Mouse (Mus musculus) hindbrain, embryonic 13.5 days (tissue): ENCODE measurements around the gene Gnai2. TPM values are rescaled to one million over a fixed set of nuclear protein-coding genes. Genes with fewer than 3 reads are reported as not detected.
"Not testable (repeated sequence)": the region's sequence is repeated elsewhere in the genome, so short reads cannot be mapped to it uniquely, and the experiment has no call there.

Experiments used
- ATAC-seq: fragments of 200-750 bp; cut with Nextera tagmentation; 2 replicates; pipeline ENCODE4 v1.8.0; 2017; ENCODE audit warnings: moderate TSS enrichment; ENCODE audit not compliant: low FRiP score
- H3K27ac ChIP-seq: fragments of 300-500 bp; sonication (generic); 2 replicates; pipeline ENCODE4 v1.5.1; 2015; ENCODE audit warnings: inconsistent platforms, mild to moderate bottlenecking, moderate library complexity
- H3K27me3 ChIP-seq: fragments of 300-500 bp; sonication (generic); 2 replicates; pipeline ENCODE4 v1.6.1; 2015; ENCODE audit warnings: mild to moderate bottlenecking, inconsistent platforms
- H3K36me3 ChIP-seq: fragments of 300-500 bp; sonication (generic); 2 replicates; pipeline ENCODE4 v1.6.1; 2015; ENCODE audit warnings: mild to moderate bottlenecking, inconsistent platforms
- H3K4me1 ChIP-seq: fragments of 300-500 bp; sonication (generic); replicated peaks from 2 replicates; pipeline ENCODE4 v1.6.1; 2015; ENCODE audit warnings: inconsistent platforms
- H3K4me2 ChIP-seq: fragments of 300-500 bp; sonication (generic); 2 replicates; pipeline ENCODE4 v1.6.1; 2015; ENCODE audit warnings: inconsistent platforms, mild to moderate bottlenecking, moderate library complexity
- H3K4me3 ChIP-seq: fragments of 300-500 bp; sonication (generic); 2 replicates; pipeline ENCODE4 v1.5.1; 2015; ENCODE audit warnings: mild to moderate bottlenecking, inconsistent platforms
- H3K9ac ChIP-seq: fragments of 300-500 bp; sonication (generic); 2 replicates; pipeline ENCODE4 v1.6.1; 2015; ENCODE audit warnings: mild to moderate bottlenecking, inconsistent platforms
- H3K9me3 ChIP-seq: fragments of 300-500 bp; sonication (generic); 2 replicates; pipeline ENCODE4 v1.6.1; 2016; ENCODE audit warnings: inconsistent platforms
- WGBS: fragments of 180-500 bp; shearing (Covaris S2); methylation state at CpG from one replicate; pipeline ENCODE4 v1.1.7; 2015; 5-methylcytosine and 5-hydroxymethylcytosine counted together
- polyA plus RNA-seq: library from polyadenylated mRNA; unstranded; fragments of >200 nt; fragmentation: Nextera tagmentation; extraction: Ambion mirVana; gene quantifications from 2 replicates; pipeline ENCODE4 v1.2.1, GENCODE M21; 2015

The Gnai2 gene
- polyA plus RNA-seq = 335 and 338 TPM in 2 replicates

DNA sequence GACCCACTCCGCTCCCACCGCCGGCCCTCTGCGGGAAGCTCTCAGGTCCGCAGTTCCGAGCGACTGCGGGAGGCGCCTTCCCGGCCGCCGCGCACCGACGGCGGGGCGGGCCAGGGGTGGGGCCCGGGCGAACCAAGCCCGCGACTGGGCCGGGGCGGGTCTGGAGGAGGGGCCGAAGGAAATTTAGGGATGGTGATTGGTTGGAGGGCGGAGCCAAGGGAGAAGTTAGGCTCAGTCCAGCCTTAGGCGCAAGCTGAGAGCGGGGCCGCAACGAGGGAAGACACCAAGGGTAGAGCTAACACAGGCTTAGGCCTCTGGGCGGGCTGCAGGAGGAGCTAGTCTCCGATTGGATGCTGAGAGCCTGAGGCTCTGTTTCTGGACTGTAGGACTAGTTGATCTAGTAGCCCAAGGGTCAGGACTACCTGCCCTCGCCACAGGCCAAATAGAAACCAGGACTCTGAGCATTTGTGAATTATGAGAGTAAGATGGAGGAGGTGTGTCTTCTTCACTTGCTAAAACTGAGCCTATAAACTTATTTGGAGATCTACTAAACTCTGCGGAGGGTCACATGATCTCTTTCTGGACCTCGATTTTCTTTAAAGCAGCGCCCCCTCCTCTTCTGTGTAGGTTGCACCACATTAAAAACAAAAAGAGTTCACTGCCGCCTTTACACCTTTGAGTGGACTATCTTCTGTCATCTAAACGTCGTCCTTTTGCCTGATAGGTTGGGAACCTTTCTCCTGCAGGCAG lies at the start of gene Gnai2:
Gene Gnai2, minus strand, starts transcription at position 89 of the 750 bp plus-strand sequence.
- Histone ChIP-seq H3K9me3 (no peaks in the 10 kb centered on the region), H3K27me3 (no peaks in the 10 kb centered on the region), H3K4me2 (peak within 1 kb of the TSS; percentile 95), H3K27ac (peak within 1 kb of the TSS; percentile 97), H3K4me1 (peaks cover 71% of the 10 kb centered on the region), H3K9ac (peak within 1 kb of the TSS; percentile 94), H3K36me3 (no peaks in the 10 kb centered on the region), H3K4me3 (peak within 1 kb of the TSS; percentile 84)
- 1% methylated on average over 38 of the region's 38 CpGs for WGBS
- ATAC-seq = peak; percentile 90

DNA sequence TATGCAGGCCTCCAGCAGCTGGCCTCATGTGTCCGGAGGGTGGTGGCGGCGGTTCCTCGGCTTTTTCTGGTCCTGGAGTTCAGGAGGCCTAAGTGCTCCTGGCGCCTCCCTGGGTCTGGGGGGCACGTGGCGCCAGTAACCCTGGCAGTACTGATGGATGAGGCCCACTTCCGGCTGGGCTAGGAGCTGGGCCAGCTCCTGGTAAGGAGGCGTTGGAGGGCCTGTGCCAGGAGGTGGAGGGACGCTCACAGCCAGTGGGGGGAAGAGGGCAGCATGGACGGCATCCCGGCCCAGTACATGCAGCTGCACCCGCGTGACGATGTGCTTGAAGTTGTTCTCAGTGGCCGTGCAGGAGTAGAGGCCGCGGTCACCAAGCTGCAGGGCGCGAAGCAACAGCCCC lies 47.2 kb upstream of the Gnai2 start:
- H3K4me1 ChIP-seq = 0 out of 2 replicates have a peak, but pooled peaks cover 3% of the 10 kb centered on the region
- peaks cover 17% of the 10 kb centered on the region for H3K27me3 ChIP-seq
- H3K4me3 ChIP-seq = no peak overlapping the region
- H3K4me2 ChIP-seq = no peak overlapping the region
- peaks cover 52% of the 10 kb centered on the region for H3K36me3 ChIP-seq
- ATAC-seq = no peak
- H3K27ac ChIP-seq = no peak overlapping the region
- H3K9me3 ChIP-seq = no peaks in the 10 kb centered on the region
- no peak overlapping the region for H3K9ac ChIP-seq
- WGBS = 85% methylated on average over 20 of the region's 20 CpGs

DNA sequence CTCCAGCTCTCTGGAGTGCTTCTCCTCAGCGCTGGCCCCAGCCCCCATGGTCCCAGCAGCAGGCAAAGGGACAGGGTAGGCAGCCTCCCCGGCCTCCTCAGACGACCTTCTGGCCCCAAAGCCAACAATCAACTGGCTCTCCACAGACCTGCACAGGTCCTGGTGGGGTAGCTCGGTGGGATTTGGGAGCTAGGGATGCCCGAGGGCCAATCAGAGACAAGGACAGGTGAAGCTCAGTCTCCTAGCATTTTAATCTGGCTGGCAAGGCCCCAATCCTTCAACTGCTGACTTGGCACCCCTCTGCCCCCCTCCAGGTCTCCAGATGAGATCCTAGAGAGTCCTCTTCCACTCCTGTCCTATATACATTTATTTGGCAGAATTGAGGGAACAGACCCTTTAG lies 44.3 kb upstream of the Gnai2 start, which contains the start of gene Gnat1:
Gene Gnat1, minus strand, starts transcription at position 212 of the 400 bp plus-strand sequence.
- no peaks in the 10 kb centered on the region for H3K9me3 ChIP-seq
- no peak within 1 kb of the TSS for H3K27ac ChIP-seq
- no peak for ATAC-seq
- H3K36me3 ChIP-seq = peaks cover 28% of the 10 kb centered on the region
- no peak within 1 kb of the TSS for H3K4me2 ChIP-seq
- H3K4me1 ChIP-seq = peaks cover 18% of the 10 kb centered on the region
- WGBS = 38% methylated on average over 5 of the region's 5 CpGs
- H3K27me3 ChIP-seq = peaks cover 41% of the 10 kb centered on the region
- no peak within 1 kb of the TSS for H3K4me3 ChIP-seq
- peak within 1 kb of the TSS; percentile 49 for H3K9ac ChIP-seq

DNA sequence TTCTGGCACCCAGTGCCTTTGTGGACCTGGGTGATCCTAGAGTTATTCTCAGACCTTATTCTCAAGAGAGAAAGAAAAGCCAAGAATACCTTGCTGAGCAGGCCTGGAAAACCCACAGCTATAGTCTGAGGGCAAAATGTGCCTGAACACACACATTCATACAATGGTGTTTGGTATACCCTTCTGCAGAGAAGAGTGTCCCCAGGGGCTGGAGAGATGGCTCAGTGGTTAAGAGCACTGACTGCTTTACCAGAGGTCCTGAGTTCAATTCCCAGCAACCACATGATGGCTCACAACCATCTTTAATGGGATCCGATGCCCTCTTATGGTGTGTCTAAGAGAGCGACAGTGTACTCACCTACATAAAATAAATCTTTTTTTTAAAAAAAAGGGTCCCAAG lies 43.7 kb upstream of the Gnai2 start:
- Histone ChIP-seq H3K4me3 (no peak overlapping the region), H3K27me3 (peaks cover 44% of the 10 kb centered on the region), H3K9me3 (no peaks in the 10 kb centered on the region), H3K9ac (no peak overlapping the region), H3K4me2 (no peak overlapping the region), H3K27ac (no peak overlapping the region), H3K4me1 (peaks cover 18% of the 10 kb centered on the region), H3K36me3 (peaks cover 22% of the 10 kb centered on the region)
- ATAC-seq = no peak
- 96% methylated on average over 2 of the region's 2 CpGs for WGBS

DNA sequence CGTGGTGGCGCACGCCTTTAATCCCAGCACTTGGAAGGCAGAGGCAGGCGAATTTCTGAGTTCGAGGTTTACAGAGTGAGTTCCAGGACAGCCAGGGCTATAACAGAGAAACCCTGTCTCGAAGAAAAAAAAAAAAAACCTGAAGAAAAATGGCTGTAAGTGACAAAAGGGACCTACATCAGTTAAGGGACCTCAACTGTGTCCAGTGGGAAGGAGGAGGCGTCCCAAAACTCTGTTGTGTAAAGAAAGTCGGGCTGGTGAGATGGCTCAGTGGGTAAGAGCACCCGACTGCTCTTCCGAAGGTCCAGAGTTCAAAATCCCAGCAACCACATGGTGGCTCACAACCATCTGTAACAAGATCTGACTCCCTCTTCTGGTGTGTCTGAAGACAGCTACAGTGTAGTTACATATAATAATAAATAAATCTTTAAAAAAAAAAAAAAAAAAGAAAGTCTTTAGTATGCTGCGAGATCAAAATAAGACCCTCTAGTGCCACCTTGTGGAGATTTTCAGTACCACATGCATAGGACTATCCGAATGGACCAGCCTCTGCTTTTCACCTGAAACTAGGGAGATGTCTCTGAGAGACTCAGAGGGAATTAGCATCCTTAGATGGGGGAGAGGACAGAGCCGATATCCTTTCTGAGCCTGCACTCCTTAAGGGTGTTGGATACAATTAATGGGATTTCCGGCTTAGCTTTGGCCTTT lies 42.8 kb upstream of the Gnai2 start:
- H3K9me3 ChIP-seq, H3K4me3 ChIP-seq, H3K9ac ChIP-seq, H3K27ac ChIP-seq, ATAC-seq, H3K4me2 ChIP-seq: not testable (repeated sequence)
- 43% methylated on average over 14 of the region's 14 CpGs for WGBS
- peaks cover 45% of the 10 kb centered on the region for H3K27me3 ChIP-seq
- H3K4me1 ChIP-seq = peaks cover 18% of the 10 kb centered on the region
- peaks cover 13% of the 10 kb centered on the region for H3K36me3 ChIP-seq

DNA sequence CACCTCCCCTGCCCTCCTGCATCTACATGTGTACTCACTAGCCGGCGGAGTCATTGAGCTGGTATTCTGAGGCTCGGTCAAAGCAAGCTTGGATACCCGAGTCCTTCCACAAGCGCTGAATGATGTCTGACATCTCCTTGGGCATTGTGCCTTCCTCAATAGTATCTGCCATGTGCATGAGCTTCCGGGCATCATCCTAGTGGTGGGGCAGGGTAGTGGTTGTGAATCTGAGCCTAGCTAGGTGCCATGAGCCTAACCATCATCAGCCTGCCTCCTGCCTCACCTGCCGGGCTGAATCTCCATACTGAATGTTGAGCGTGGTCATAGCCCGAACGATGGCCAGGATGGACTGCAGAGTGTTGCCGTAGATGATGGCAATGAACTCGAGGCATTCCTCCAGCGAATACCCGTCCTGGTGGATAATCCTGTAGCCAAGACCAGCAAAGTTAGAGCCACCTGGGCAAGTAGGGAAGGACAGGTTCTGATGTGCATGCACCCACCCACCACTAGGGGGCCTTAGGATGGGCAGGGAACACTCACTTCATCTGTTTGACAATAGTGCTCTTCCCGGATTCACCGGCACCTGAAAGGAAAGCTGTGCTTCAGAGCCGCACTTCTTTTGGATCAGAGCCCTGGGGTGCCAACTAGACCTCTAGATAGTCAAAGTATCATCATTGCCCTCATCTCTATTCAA lies 42.1 kb upstream of the Gnai2 start:
- H3K4me2 ChIP-seq = peak overlapping the region; percentile 64; the same call in 1 of the 2 replicates
- ATAC-seq = no peak
- no peaks in the 10 kb centered on the region for H3K9me3 ChIP-seq
- peaks cover 18% of the 10 kb centered on the region for H3K4me1 ChIP-seq
- WGBS = 21% methylated on average over 17 of the region's 17 CpGs
- no peak overlapping the region for H3K27ac ChIP-seq
- H3K4me3 ChIP-seq = peak overlapping the region; percentile 38; the same call in 1 of the 2 replicates
- H3K27me3 ChIP-seq = peaks cover 45% of the 10 kb centered on the region
- no peak overlapping the region for H3K9ac ChIP-seq
- H3K36me3 ChIP-seq = peaks cover 6% of the 10 kb centered on the region

DNA sequence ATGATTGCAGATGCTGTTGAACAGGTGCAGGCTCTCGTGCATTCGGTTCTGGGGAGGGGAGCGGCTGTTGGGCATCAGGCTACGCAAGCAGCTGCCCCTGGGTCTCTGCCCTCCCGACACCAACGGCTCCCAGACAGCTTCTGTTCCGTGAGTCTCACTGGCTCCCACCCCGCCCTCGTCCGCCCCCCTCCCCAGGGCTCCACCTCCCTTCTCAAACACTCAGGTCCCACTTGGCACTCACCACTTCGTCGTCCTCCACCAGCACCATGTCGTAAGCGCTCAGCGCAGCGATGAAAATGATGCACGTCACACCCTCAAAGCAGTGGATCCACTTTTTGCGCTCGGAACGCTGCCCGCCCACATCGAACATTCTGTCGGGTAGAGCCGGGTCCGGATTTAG lies 41.1 kb upstream of the Gnai2 start:
- Histone ChIP-seq H3K4me1 (peaks cover 18% of the 10 kb centered on the region), H3K9me3 (no peaks in the 10 kb centered on the region), H3K4me3 (peak overlapping the region; percentile 38), H3K9ac (peak overlapping the region; percentile 58), H3K36me3 (no peaks in the 10 kb centered on the region), H3K27me3 (peaks cover 45% of the 10 kb centered on the region), H3K4me2 (peak overlapping the region; percentile 64), H3K27ac (no peak overlapping the region)
- 3% methylated on average over 25 of the region's 25 CpGs for WGBS
- ATAC-seq = 0 out of 2 replicates have a peak, but pooled peaks have one; percentile 11

DNA sequence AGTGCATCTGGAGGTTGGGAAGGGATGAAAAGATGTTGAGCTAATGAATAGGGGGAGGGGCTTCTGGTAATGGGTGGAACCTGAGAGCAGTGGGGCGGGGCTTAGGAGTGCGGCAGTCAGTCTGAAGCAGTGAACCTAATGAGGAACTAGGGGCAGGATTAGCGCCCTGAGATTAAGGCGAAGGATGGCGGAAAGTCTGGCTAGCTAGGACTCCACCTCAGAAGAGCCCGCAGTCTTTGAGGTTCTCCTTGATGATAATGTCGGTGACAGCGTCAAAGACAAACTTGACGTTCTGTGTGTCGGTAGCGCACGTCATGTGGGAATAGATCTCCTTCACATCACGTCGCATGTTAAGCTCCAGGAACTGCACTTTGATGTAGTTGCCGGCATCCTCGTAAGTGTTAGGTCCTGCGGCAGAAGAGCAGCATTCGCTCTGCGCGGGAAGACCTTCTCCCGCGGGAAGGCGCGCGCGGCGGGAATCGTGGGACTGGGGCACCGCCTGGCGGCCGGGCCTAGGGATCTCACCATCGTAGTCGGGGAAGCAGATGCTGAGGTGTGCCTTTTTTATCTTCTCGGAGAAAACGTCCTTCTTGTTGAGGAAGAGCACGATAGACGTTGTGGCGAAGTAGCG lies 40.6 kb upstream of the Gnai2 start:
- ATAC-seq = 0 out of 2 replicates have a peak, but pooled peaks have one; percentile 33
- Histone ChIP-seq H3K36me3 (no peaks in the 10 kb centered on the region), H3K27ac (no peak overlapping the region), H3K4me1 (peaks cover 18% of the 10 kb centered on the region), H3K4me3 (peak overlapping the region; percentile 38), H3K4me2 (peak overlapping the region; percentile 64), H3K9ac (peak overlapping the region; percentile 58), H3K27me3 (peaks cover 45% of the 10 kb centered on the region), H3K9me3 (no peaks in the 10 kb centered on the region)
- under 1% methylated on average over 39 of the region's 39 CpGs for WGBS

DNA sequence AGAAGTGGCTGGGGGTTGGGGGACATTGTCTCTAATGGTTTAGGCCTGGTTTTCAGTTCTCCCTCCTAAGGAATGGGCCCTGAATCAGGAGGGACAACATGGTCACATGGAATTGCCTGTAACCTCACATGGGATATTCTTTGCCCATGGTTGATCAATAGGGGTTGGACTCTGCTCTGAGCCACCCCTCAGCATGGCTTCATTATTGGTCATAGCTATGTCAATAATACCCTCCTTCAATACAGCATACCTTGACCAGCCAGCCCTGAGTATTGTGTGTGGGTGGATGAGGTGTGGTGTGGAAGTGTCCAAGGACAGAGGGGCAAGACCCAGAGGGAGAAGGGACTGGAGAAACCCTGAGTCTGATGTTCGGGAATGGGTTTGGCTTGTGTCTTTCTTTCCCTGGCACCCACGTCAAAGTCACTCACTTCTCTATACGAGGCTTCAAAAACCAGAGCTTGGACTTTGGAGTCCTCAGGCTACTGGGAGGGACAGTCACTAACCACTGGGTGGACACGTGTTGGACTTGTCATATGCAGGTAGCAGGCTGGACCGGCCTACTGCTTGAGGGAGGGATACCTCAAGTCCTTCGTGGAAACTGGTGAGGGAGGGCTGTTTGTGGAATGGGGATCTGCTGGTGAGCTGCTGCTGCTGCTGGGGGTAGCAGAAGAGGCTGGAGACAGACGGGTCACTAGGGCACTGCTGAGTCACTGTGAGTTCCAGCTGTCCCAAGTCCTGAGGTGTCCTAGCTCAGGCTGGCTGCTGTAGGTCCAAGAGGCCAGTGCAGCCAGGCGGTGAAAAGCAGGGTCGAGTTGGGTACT lies 39.7 kb upstream of the Gnai2 start:
- Histone ChIP-seq H3K9ac (no peak overlapping the region), H3K4me3 (no peak overlapping the region), H3K27ac (no peak overlapping the region), H3K36me3 (no peaks in the 10 kb centered on the region), H3K27me3 (peaks cover 48% of the 10 kb centered on the region), H3K4me2 (no peak overlapping the region), H3K4me1 (peaks cover 18% of the 10 kb centered on the region), H3K9me3 (no peaks in the 10 kb centered on the region)
- ATAC-seq = no peak
- 58% methylated on average over 9 of the region's 9 CpGs for WGBS

DNA sequence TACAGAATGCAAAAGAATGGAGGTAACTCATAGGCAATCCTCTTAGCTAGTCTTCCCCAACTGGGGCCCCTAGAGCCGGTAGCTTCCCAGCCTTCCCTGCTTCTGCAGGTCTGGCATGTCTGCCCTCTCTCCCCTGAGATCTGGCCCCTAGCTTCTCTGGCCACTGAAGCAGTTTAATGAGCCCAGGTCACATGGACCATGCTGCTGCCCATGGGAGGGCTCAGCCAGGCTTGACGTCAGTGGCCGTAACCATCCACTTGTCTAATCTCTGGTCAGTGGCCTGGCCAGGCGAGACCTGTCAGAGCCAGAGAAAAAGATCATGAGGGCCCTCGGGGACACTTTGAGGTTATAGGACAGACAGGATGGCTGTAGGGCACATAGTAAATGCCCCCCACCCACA lies 35.1 kb upstream of the Gnai2 start:
- WGBS = 57% methylated on average over 5 of the region's 5 CpGs
- no peaks in the 10 kb centered on the region for H3K9me3 ChIP-seq
- no peaks in the 10 kb centered on the region for H3K36me3 ChIP-seq
- H3K4me1 ChIP-seq = peaks cover 36% of the 10 kb centered on the region
- H3K9ac ChIP-seq = no peak overlapping the region
- no peak overlapping the region for H3K4me2 ChIP-seq
- H3K27me3 ChIP-seq = peaks cover 59% of the 10 kb centered on the region
- no peak for ATAC-seq
- H3K27ac ChIP-seq = no peak overlapping the region
- H3K4me3 ChIP-seq = no peak overlapping the region

DNA sequence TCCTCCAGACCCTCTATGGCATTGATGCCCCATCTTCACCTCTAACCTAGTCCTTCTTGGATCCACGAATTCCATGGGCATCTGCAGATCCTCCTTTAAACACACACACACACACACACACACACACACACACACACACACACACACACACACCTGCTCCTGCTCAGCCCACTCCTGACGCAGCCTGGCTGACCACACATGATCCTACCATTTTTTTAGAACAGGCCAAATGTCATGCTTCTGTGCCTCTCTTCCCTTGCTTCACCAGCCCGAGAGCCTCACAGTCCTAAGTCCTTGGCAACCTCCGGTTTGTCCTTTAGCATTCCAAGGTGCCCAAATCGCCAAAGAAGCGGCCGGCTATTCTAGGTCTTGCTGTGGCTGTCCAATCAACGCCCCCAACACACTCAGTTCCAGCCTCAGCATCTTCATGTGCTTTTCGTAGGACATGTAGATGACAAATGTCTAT lies 34.3 kb upstream of the Gnai2 start, which contains the start of gene Slc38a3:
Gene Slc38a3, minus strand, starts transcription at position 51 of the 466 bp plus-strand sequence.
- Histone ChIP-seq H3K4me3 (no peak within 1 kb of the TSS), H3K4me1 (peaks cover 36% of the 10 kb centered on the region), H3K27me3 (peaks cover 58% of the 10 kb centered on the region), H3K27ac (no peak within 1 kb of the TSS), H3K36me3 (no peaks in the 10 kb centered on the region), H3K4me2 (no peak within 1 kb of the TSS), H3K9ac (0 out of 2 replicates have a peak within 1 kb of the TSS, but pooled peaks have one; percentile 8), H3K9me3 (no peaks in the 10 kb centered on the region)
- 89% methylated on average over 9 of the region's 9 CpGs for WGBS
- no peak for ATAC-seq
